Mouse (Mus musculus) liver, postnatal 0 days (tissue): ENCODE results near the gene Zgrf1. TPM values are rescaled to one million over a fixed set of nuclear protein-coding genes. Genes with fewer than 3 reads are reported as not detected.

Source experiments
- ATAC-seq: fragments of 200-750 bp; cut with Nextera tagmentation; 2 replicates; pipeline ENCODE4 v1.8.0; 2017; ENCODE audit warnings: mild to moderate bottlenecking, moderate library complexity
- DNase-seq: peaks from one replicate; pipeline ENCODE4 v3.0.0-alpha.2; 2016
- H3K27ac ChIP-seq: fragments of 300-500 bp; sonication (generic); 2 replicates; pipeline ENCODE4 v1.5.1; 2014; ENCODE audit warnings: antibody characterized with exemption, moderate library complexity, mild to moderate bottlenecking, low read depth
- H3K27me3 ChIP-seq: fragments of 300-500 bp; sonication (generic); 2 replicates; pipeline ENCODE4 v1.6.1; 2014; ENCODE audit warnings: low read length, control low read depth, mixed read lengths; ENCODE audit not compliant: insufficient read depth
- H3K36me3 ChIP-seq: fragments of 300-500 bp; sonication (generic); replicated peaks from 2 replicates; pipeline ENCODE4 v1.6.1; 2014; ENCODE audit warnings: mild to moderate bottlenecking, control low read depth, low read length, moderate library complexity, mixed read lengths; ENCODE audit not compliant: insufficient read depth
- H3K4me1 ChIP-seq: fragments of 300-500 bp; sonication (generic); 2 replicates; pipeline ENCODE4 v1.6.1; 2014; ENCODE audit warnings: antibody characterized with exemption, mild to moderate bottlenecking, control low read depth; ENCODE audit not compliant: insufficient read depth
- H3K4me2 ChIP-seq: fragments of 300-500 bp; sonication (generic); 2 replicates; pipeline ENCODE4 v1.6.1; 2014; ENCODE audit warnings: low read depth, mild to moderate bottlenecking, low read length, moderate library complexity, mixed read lengths
- H3K4me3 ChIP-seq: fragments of 300-500 bp; sonication (generic); 2 replicates; pipeline ENCODE4 v1.5.1; 2014; ENCODE audit warnings: low read depth, low read length
- H3K9ac ChIP-seq: fragments of 300-500 bp; sonication (generic); replicated peaks from 2 replicates; pipeline ENCODE4 v1.6.1; 2014; ENCODE audit warnings: mild to moderate bottlenecking, moderate library complexity
- H3K9me3 ChIP-seq: fragments of 300-500 bp; sonication (generic); 2 replicates; pipeline ENCODE4 v1.6.1; 2016; ENCODE audit warnings: mild to moderate bottlenecking, control low read depth, low read length, mixed read lengths
- CTCF ChIP-seq: sonication (generic); IDR thresholded peaks from 2 replicates; pipeline ENCODE4 v1.5.1; 2016; ENCODE audit warnings: antibody characterized with exemption, low read depth
- EP300 ChIP-seq: IDR thresholded peaks from 2 replicates; pipeline ENCODE4 v1.6.1; 2016; ENCODE audit warnings: antibody characterized with exemption, low read depth, mild to moderate bottlenecking
- WGBS: fragments of 180-500 bp; shearing (Covaris S2); extraction: QIAGEN DNeasy Blood & Tissue Kit; methylation state at CpG from one replicate; pipeline ENCODE4 v1.1.7; 2014; ENCODE audit not compliant: insufficient replicate concordance; 5-methylcytosine and 5-hydroxymethylcytosine counted together
- polyA plus RNA-seq: library from polyadenylated mRNA; unstranded; fragments of >200 nt; fragmentation: Nextera tagmentation; extraction: Ambion mirVana; gene quantifications from 2 replicates; pipeline ENCODE4 v1.2.1, GENCODE M21; 2015

Gene Zgrf1
- polyA plus RNA-seq, 1 experiment from 2014 or later = 1.5 TPM

DNA sequence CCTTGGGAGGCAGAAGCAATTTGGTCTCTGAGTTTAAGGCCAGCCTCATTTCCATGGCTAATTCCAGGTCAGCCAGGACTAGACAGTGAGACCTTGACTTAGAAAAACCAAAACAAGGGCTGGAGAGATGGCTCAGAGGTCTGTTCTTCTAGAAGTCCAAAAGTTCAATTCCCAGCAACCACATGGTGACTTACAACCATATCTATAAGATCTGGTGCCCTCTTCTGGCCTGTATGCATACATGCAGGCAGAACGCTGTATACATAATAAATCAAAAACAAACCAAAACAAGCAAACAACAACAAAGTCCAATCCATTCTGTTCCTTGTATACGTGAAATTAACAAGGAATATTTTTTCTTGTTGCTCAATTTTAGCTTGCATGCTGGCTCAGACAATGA, 54.8 kb downstream of the Zgrf1 start:
- Histone ChIP-seq H3K4me2 (no peak overlapping the region), H3K9ac (no peak overlapping the region), H3K9me3 (no peaks in the 10 kb centered on the region), H3K27me3 (no peaks in the 10 kb centered on the region), H3K27ac (no peak overlapping the region), H3K4me1 (no peaks in the 10 kb centered on the region), H3K36me3 (peaks cover 32% of the 10 kb centered on the region), H3K4me3 (no peak overlapping the region)
- no peak for DNase-seq
- WGBS = 91% methylated on average over 2 of the region's 2 CpGs
- ATAC-seq = no peak
- no peak for TF ChIP-seq EP300
- peak; percentile 50 for TF ChIP-seq CTCF

DNA sequence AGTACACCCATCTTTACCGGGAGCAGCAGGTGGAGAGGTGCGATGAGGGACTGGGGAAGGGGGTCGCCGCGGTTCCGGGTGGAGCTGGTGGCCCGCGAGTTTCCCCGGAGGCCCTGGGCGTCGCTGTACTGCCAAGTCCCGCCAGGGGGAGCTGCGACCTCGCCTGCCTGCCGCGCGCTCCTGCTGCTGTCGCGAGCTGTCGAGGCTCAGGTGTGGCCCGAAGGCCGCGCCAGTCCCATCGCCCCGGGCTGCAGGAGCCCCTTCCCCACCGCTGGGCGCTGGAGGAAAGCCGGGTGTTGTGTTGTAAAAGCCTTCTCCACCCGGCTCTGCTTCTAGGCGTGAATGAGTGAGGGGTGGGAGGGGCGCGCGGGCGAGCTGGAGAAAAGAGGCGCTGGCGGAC, 72.0 kb downstream of the Zgrf1 start:
- Histone ChIP-seq H3K4me1 (peaks cover 9% of the 10 kb centered on the region; the same call in 1 of the 2 replicates), H3K36me3 (no peaks in the 10 kb centered on the region), H3K27me3 (peaks cover 59% of the 10 kb centered on the region), H3K4me2 (peak overlapping the region; percentile 64), H3K27ac (no peak overlapping the region), H3K9me3 (no peaks in the 10 kb centered on the region), H3K9ac (no peak overlapping the region), H3K4me3 (peak overlapping the region; percentile 38)
- TF ChIP-seq EP300 (no peak), CTCF (peak; percentile 93)
- under 1% methylated on average over 36 of the region's 36 CpGs for WGBS
- peak; percentile 83 for DNase-seq
- ATAC-seq = peak; percentile 77

DNA sequence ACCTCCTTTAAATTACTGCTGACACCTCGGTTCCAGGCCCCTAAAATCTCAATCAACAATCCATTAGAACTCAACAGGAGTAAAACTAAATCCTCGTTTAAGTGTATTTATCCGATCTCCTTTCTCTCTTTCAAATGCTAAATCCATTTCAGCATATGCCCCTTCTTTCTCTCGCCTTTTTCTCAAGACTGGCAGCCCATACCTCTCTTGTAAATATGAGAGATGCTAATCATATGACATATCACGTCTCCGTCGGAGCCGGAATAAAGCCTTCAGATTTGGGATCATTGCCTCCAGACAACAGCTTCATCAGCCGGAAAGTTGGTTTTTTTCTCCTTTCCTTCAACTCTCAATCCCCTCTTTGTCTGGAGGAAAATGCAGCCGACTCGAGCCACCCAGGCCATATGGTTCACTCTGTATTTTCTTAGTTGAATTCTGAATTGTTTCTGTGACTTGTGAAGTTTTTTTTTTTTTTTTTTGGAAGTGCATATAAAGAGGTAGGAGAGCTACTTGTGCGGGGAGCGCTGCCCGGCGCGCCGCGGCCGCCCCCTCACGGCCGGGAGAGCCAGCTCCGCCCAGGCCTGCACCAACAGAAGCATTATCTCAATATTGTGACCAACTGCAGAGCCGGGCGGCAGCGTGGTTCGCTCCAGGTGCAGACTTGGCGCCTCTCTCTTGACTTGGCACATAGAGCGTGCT, 72.6 kb downstream of the Zgrf1 start:
- H3K4me2 ChIP-seq = peak overlapping the region; percentile 64
- H3K27me3 ChIP-seq = peaks cover 65% of the 10 kb centered on the region
- TF ChIP-seq EP300 = no peak
- peak; percentile 21; the same call in 1 of the 2 replicates for TF ChIP-seq CTCF
- no peak overlapping the region for H3K27ac ChIP-seq
- H3K4me3 ChIP-seq = peak overlapping the region; percentile 38
- peaks cover 9% of the 10 kb centered on the region; the same call in 1 of the 2 replicates for H3K4me1 ChIP-seq
- DNase-seq (peak; percentile 30), ATAC-seq (no peak)
- no peaks in the 10 kb centered on the region for H3K36me3 ChIP-seq
- WGBS = 2% methylated on average over 28 of the region's 28 CpGs
- H3K9ac ChIP-seq = no peak overlapping the region
- no peaks in the 10 kb centered on the region for H3K9me3 ChIP-seq

DNA sequence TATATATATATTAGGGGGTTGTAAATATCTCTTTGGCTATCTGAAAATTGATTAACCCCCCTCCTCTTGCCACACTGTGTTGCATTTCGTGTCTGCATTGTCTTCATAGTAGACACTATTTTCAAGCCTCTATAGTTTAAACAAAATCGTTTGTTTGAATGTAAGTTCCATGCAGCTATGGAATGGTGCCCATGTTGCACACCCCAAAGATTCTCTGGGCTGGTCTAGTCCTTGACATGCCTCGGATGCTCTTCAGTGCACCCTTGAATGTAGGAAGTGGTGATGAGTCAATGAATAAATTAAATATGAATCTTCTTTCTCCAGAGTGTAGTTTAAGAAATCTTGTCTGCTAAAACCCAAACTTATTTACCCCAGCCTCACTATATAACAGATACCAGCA, 73.2 kb downstream of the Zgrf1 start:
- H3K4me2 ChIP-seq = no peak overlapping the region
- WGBS = 8% methylated on average over 3 of the region's 3 CpGs
- no peak overlapping the region for H3K27ac ChIP-seq
- no peak overlapping the region for H3K4me3 ChIP-seq
- ATAC-seq = no peak
- no peaks in the 10 kb centered on the region for H3K9me3 ChIP-seq
- no peak for DNase-seq
- no peak overlapping the region for H3K9ac ChIP-seq
- H3K36me3 ChIP-seq = no peaks in the 10 kb centered on the region
- peaks cover 71% of the 10 kb centered on the region for H3K27me3 ChIP-seq
- H3K4me1 ChIP-seq = peaks cover 9% of the 10 kb centered on the region; the same call in 1 of the 2 replicates
- no peak for TF ChIP-seq EP300

DNA sequence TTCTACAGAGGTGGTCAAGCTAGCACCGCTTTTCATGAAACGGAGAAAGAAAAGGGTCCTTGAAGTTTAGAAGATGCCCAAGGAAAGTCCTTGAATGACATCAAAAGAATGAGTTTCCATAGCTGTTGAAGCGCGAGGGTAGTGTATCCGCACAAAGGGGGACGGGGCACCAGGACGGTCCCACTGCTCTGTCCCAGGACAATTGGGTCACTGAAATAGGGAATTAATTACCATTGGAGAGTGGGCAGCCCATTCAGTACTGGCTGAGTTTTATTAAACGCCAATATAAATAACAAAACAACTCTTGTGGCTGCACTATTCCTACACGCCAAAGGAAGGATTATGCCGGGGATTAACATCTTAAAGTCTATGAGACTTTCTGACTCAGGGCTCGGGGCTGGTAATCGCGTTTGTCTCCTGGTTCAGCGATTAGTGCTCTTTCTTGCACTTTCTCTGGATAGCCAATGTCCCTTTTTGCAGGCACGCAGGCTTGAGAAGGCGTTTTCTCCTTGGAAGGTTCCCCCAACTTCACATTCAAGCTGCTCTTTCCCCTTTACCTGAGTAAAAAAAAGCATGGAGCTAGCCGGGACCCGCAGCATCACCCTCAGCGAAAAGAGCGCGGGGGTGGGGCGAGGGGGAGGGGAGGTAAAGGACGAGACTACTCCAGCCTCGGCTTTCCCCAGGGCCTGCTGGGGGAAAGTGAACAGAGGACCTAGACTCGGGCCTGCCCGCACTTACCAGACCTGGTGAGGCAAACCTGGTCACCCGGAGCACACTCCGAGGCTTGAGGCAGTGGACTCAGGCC, 74.1 kb downstream of the Zgrf1 start:
- Histone ChIP-seq H3K9ac (no peak overlapping the region), H3K27ac (no peak overlapping the region), H3K36me3 (no peaks in the 10 kb centered on the region), H3K27me3 (peaks cover 80% of the 10 kb centered on the region), H3K4me1 (peaks cover 13% of the 10 kb centered on the region), H3K9me3 (no peaks in the 10 kb centered on the region), H3K4me2 (no peak overlapping the region), H3K4me3 (no peak overlapping the region)
- TF ChIP-seq CTCF (no peak), EP300 (no peak)
- ATAC-seq (no peak), DNase-seq (no peak)
- 3% methylated on average over 28 of the region's 28 CpGs for WGBS

DNA sequence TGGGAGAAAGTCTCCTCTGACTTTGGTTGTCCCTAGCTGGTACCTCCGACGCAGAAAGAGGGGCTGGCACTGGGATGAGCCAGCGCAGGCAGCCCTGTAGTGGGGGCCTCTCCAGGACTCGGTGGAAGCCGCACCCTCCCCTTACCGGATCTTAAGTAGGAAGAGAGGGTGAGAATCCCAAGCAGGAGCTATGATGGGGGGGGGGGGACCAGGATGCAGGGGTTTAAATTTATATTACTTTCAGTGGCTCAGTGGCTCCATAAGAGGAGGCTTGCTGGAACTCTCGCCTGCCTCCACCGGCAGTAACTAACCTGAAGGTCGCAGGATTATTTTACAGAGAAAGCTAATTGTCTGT, 74.6 kb downstream of the Zgrf1 start:
- ATAC-seq = no peak
- H3K4me3 ChIP-seq = no peak overlapping the region
- H3K36me3 ChIP-seq = no peaks in the 10 kb centered on the region
- no peak for DNase-seq
- H3K9me3 ChIP-seq = no peaks in the 10 kb centered on the region
- H3K27ac ChIP-seq = no peak overlapping the region
- TF ChIP-seq CTCF (no peak), EP300 (no peak)
- no peak overlapping the region for H3K9ac ChIP-seq
- peaks cover 17% of the 10 kb centered on the region for H3K4me1 ChIP-seq
- 2% methylated on average over 9 of the region's 9 CpGs for WGBS
- H3K4me2 ChIP-seq = no peak overlapping the region
- H3K27me3 ChIP-seq = peaks cover 85% of the 10 kb centered on the region
